Mouse (Mus musculus) ES-CJ7 (cell line): ENCODE measurements at regions not wholly inside any gene's neighbourhood (a gene's known extent, or its start where the extent isn't known, plus 50 kb on each side); places are given as distances from the start of the nearest gene placed in this dataset.

Experiments
- DNase-seq: peaks from one replicate; pipeline ENCODE4 v3.0.0; 2011; ENCODE audit warnings: low read depth, low spot score

GRCm38 (mm10) chrX:10984894-10985293 lies 270.1 kb downstream of the Mid1ip1 start:
- DNase-seq, result no peak

GRCm38 (mm10) chrX:10991871-10992210 lies 277.0 kb downstream of the Mid1ip1 start:
- DNase-seq, result no peak

GRCm38 (mm10) chrX:10992211-10993004 lies 277.6 kb downstream of the Mid1ip1 start:
- DNase-seq, result peak; percentile 32

GRCm38 (mm10) chrX:10993005-10993377 lies 278.2 kb downstream of the Mid1ip1 start:
- no peak for DNase-seq

DNA sequence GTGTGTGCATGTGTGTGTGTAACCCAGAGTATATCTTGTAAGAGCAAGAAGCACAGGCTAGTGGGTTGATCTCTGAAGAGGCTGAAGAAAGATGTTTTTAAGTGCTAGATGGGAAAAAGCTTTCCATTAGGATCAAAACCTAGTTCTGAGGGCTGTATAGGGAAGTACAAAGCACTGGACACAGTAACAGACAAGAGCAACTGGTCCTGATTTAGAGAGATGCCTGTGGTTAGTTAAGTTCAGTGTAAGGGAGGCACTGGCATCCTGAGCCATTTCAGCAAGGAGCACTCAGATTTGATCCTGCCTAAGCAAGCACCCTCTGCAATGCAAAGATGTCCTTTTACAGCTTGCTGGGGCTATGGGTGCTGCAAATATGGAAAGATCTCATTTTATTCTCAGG lies 280.1 kb downstream of the Mid1ip1 start:
- no peak for DNase-seq

GRCm38 (mm10) chrX:11001180-11001579 lies 286.4 kb downstream of the Mid1ip1 start:
- no peak for DNase-seq

DNA sequence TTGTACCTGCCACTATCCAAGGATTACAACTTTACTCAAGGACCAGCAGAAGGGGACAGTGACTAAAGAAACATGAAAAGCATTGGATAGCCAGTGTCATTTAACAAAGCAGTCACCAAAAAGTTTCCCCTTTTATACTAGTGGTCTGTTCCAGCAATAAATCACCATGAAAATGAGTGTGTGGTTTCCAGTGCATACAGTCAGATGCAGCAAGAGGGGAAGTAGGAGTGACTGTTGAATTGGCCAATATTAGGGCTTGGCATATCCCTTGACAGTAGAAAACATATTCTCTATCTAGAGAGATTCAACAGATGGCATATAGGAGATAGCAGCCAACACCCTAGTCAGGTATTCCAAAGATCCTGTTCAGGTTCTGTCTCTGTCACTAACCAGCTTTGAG lies 259.8 kb upstream of the H2al1a start:
- no peak for DNase-seq

GRCm38 (mm10) chrX:11046769-11047168 lies 252.3 kb upstream of the H2al1a start:
- DNase-seq, result no peak

DNA sequence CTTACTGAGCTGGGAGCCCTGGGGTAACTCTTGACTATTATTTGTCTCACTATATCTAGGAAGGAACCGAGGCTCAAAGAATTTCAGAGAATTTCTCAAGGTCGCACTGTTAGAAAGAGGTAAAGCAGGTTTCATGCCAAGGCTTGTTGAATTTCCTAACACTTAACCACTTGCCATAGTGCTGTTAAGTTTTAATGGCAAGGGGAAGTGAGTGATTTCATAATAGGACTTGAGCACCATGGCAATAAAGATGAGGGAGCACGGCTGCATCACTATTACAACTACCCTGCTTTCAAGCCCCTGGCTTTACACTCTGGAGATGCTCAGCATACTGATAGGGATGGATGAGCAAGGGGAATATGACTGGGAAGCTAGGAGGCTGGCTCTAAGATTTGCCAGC lies 216.9 kb upstream of the H2al1a start:
- DNase-seq, result no peak

DNA sequence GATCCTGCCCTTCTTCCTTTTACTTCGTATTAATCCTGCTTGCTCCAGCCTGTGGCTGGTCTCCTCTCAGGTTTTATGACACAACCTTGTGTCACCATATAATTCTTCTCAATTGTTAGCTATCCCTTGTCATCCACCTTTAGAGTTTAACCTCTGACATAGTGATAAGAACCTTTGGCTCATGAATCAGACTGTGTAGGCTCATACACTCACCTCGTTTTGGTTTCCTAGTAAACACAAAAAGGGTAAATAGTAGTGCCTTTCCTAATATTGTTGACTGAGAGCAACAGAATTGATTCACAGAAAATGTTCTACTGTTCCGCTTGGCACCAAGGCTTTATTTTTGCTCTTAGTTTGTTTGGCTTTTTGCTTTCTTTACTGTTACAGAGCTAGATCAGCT lies 216.2 kb upstream of the H2al1a start:
- no peak for DNase-seq

DNA sequence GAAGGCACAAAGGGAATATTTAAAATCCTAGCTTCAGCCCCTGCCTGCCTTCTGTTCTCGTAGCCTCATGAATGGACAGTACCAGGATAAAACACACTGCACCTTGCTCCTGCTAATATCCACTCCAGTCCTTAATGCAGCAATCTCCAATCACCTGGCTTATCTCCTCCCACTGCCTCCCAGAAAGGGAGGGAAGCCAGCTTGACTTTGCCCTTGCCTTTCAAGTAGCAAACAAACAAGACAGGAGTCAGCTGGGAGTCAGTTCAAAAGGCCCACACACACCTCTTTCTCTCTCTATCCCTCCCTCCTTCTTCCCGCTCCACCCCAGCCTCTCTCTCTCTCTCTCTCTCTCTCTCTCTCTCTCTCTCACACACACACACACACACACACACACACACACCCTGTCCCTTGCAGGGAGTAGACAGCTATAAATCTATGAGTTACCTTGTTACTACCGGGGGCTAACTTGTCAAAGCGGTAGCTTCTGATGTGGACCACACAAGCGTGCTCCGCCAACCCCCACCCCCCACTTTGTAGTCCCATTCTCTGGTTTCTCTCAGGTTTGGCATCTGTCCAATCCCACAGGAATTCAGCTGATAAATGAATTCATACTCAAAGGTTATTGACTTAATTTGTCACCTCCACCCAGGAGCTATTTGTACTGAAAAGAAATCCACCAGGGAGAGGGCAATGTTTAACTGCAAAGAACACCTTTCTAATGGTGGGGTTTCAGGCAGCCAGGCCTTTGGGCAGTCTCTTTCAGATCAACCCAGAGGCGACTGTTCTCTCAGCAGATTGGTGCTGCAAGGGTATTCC lies 212.6 kb upstream of the H2al1a start:
- DNase-seq, result no peak

DNA sequence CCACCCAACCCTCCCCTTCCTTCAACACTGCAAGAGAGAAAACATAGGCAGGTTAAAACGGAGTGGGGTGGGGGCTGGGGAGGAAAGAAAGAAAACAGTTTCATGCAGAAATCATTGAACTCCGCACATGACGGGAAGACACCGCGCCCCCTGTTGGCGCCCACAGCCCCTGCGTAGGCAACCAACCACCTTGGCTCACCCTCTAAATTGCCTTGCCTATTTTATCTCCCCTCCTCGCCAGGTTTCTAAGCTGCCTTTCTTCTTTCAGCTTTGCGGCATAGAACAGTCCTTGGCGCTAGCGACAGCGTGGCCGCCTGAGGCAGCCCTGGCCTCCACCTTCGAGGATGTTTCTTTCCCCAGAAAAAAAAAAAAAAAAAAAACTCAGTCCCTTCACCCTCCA lies 211.1 kb upstream of the H2al1a start:
- peak; percentile 2 for DNase-seq

GRCm38 (mm10) chrX:11088506-11088905 lies 210.6 kb upstream of the H2al1a start:
- DNase-seq, result no peak

DNA sequence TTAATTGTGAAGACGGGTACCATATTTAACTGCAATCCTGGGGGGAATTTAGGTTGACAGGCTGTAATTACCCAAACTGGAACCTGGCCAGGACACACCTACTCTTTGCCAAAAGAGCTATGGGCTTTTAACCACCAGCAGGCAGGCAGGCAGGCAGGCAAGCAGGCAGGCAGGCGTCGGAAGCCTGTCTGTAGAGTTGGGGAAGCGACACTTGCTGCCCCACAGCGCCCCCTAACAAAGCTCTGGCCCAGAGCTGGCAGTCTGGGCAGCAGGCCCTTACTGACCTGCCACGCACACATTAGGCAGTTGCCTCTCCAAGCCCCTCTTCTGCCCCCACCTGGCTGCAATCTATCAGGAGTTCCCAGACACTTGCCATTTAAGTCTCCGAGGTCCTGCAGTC lies 208.6 kb upstream of the H2al1a start:
- peak; percentile 52 for DNase-seq

DNA sequence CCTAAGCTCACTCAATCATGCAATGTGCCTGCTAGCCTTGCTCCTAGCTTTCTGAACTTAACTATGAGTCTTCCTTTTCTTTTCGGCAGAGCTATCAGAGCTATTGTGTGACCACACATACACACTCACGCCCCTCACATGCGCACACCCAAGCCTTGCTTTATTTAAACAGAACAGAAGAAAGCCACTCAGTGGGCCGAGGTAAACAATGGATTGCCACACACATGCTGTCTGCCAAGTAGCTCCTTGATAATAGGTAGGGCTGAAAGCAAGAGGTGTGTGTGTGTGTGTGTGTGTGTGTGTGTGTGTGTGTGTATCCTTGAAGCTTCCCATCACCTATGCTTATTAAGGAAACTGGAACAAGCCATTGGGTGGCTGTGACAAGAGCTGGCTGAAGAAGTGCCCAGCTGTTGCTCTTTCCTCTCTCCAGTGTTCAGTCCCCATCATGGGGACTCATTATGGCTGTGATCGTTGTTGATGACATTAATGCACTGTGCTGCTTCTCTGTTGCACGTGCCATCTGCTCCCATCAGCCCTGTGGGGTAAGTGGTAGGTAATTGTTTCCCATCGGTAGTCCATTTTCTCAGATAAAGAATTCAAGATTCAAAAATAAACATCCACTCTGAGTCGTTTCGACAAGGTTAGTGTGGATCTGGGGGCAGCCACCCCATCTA lies 201.3 kb upstream of the H2al1a start:
- no peak for DNase-seq

- no peak for DNase-seq
Measured at GRCm38 (mm10) chrX:11098366-11098765, 200.7 kb upstream of the H2al1a start.

- peak; percentile 2 for DNase-seq
Measured at GRCm38 (mm10) chrX:11099146-11100087, 199.6 kb upstream of the H2al1a start.

- no peak for DNase-seq
Measured at GRCm38 (mm10) chrX:11100935-11101334, 198.1 kb upstream of the H2al1a start.

GRCm38 (mm10) chrX:11131253-11131652 lies 167.8 kb upstream of the H2al1a start:
- no peak for DNase-seq

GRCm38 (mm10) chrX:11139971-11140421 lies 159.1 kb upstream of the H2al1a start:
- no peak for DNase-seq

DNA sequence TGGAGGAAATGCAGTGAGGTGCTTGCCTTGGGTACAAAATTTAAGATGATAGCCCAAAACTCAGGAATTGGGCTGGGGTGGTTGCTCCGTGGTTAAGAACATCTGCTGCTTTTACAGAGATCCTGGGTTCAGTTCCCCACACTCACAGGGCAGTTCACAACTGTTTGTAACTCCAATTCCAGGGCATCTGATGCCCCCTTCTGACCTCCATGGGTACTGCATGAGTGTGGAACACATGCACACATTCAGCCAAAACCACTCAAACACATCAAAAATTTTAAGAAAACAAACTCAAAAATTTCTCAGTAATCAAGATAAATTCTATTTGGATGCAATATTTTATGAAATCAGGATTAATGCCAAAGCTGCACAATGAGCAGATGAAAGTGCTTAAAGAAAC lies 157.8 kb upstream of the H2al1a start:
- peak; percentile 3 for DNase-seq
